Mouse (Mus musculus) small intestine, adult 2 months (tissue): ENCODE measurements around the gene Pip4k2b.

Experiments
- CTCF ChIP-seq: fragments of 200-500 bp; IDR thresholded peaks from 2 replicates; pipeline ENCODE4 v1.5.1; 2012; ENCODE audit warnings: low read depth, mild to moderate bottlenecking, control low read depth, inconsistent platforms, low read length, moderate library complexity, mixed read lengths; ENCODE audit not compliant: insufficient replicate concordance, insufficient read length; ENCODE audit errors: extremely low read depth
- POLR2A ChIP-seq: fragments of 200-500 bp; IDR thresholded peaks from 2 replicates; pipeline ENCODE4 v1.6.1; 2012; ENCODE audit warnings: low read depth, mild to moderate bottlenecking, control low read depth, inconsistent platforms, low read length, moderate library complexity

DNA sequence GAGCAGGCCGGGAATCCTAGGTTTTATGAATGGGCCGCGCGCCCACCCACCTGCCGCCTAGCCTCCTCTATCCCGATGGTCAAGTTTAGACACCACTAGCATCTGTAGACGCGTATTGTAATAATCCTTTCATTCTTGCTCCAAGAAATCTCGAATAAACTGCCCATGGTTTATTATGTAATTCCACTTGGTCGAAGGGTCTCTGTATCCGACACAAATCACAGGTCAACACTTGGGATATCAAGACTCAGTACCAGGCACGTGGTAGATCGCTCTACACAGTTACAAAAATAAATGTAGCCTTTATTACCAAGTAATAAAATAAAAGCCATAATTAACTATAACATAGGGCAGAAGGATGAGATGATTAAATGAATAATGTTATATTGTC, 822 bp upstream of the Pip4k2b start:
- TF ChIP-seq CTCF (no peak), POLR2A (0 out of 2 replicates have a peak, but pooled peaks have one; percentile 2)
